Mouse (Mus musculus): Measurements from ENCODE around the gene Simc1. TPM values are rescaled to one million over a fixed set of nuclear protein-coding genes. Genes with fewer than 3 reads are reported as not detected.

Simc1 gene
- polyA plus RNA-seq, 1 experiment from 2014 or later = 23.6 TPM

- no peaks in the 10 kb centered on the region for H3K4me1 ChIP-seq (ENCODE audit: control insufficient read depth, insufficient read depth, low read length)
- no peak; the same call in 1 of the 2 replicates for ATAC-seq (replicated peaks; ENCODE audit: insufficient number of reproducible peaks, low FRiP score, low TSS enrichment, low read depth)
- H3K4me3 ChIP-seq (ENCODE audit: low read depth, low read length) = peak overlapping the region; percentile 66
- H3K4me2 ChIP-seq (ENCODE audit: low read depth, low read length) = peak overlapping the region; percentile 81
- H3K36me3 ChIP-seq (replicated peaks; ENCODE audit: control insufficient read depth, insufficient read depth, low read depth, low read length) = no peaks in the 10 kb centered on the region
- H3K27me3 ChIP-seq (ENCODE audit: control insufficient read depth, insufficient read depth, low read length) = no peaks in the 10 kb centered on the region
- whole genome bisulfite sequencing = under 1% methylated on average over 14 of the region's 14 CpGs
- no peaks in the 10 kb centered on the region for H3K9me3 ChIP-seq (replicated peaks; ENCODE audit: control insufficient read depth, low read length)
- H3K27ac ChIP-seq (replicated peaks; ENCODE audit: low read depth, low read length) = no peak overlapping the region
- no peak overlapping the region for H3K9ac ChIP-seq (replicated peaks; ENCODE audit: low read length)
- DNase-seq (ENCODE audit: low spot score) = no peak
Measured at GRCm38 (mm10) chr13:54503278-54503603, 338 bp upstream of the Simc1 start.

- Histone ChIP-seq H3K4me1 (ENCODE audit: control insufficient read depth, insufficient read depth, low read length) (no peaks in the 10 kb centered on the region), H3K9me3 (replicated peaks; ENCODE audit: control insufficient read depth, low read length) (no peaks in the 10 kb centered on the region), H3K36me3 (replicated peaks; ENCODE audit: control insufficient read depth, insufficient read depth, low read depth, low read length) (no peaks in the 10 kb centered on the region), H3K4me2 (ENCODE audit: low read depth, low read length) (peak overlapping the region; percentile 81), H3K27ac (replicated peaks; ENCODE audit: low read depth, low read length) (no peak overlapping the region), H3K4me3 (ENCODE audit: low read depth, low read length) (peak overlapping the region; percentile 66), H3K27me3 (ENCODE audit: control insufficient read depth, insufficient read depth, low read length) (no peaks in the 10 kb centered on the region), H3K9ac (replicated peaks; ENCODE audit: low read length) (peak overlapping the region; percentile 87)
- ATAC-seq (replicated peaks; ENCODE audit: insufficient number of reproducible peaks, low FRiP score, low TSS enrichment, low read depth) = no peak
- peak; percentile 24 for DNase-seq (ENCODE audit: low spot score)
- WGBS = 31% methylated on average over 7 of the region's 7 CpGs
Measured at GRCm38 (mm10) chr13:54504611-54505260, 1.2 kb downstream of the Simc1 start.

GRCm38 (mm10) chr13:54505920-54506319 is 2.3 kb downstream of the Simc1 start:
- Histone ChIP-seq H3K4me1 (ENCODE audit: control insufficient read depth, insufficient read depth, low read length) (no peaks in the 10 kb centered on the region), H3K4me3 (ENCODE audit: low read depth, low read length) (no peak overlapping the region), H3K9ac (replicated peaks; ENCODE audit: low read length) (no peak overlapping the region), H3K9me3 (replicated peaks; ENCODE audit: control insufficient read depth, low read length) (no peaks in the 10 kb centered on the region), H3K27me3 (ENCODE audit: control insufficient read depth, insufficient read depth, low read length) (no peaks in the 10 kb centered on the region), H3K36me3 (replicated peaks; ENCODE audit: control insufficient read depth, insufficient read depth, low read depth, low read length) (no peaks in the 10 kb centered on the region), H3K27ac (replicated peaks; ENCODE audit: low read depth, low read length) (no peak overlapping the region), H3K4me2 (ENCODE audit: low read depth, low read length) (no peak overlapping the region)
- no peak for ATAC-seq (replicated peaks; ENCODE audit: insufficient number of reproducible peaks, low FRiP score, low TSS enrichment, low read depth)
- DNase-seq (ENCODE audit: low spot score) = no peak
- WGBS = 97% methylated on average over 1 of the region's 1 CpGs

GRCm38 (mm10) chr13:54520221-54520620 is 16.6 kb downstream of the Simc1 start:
- Histone ChIP-seq H3K4me3 (ENCODE audit: low read depth, low read length) (no peak overlapping the region), H3K9ac (replicated peaks; ENCODE audit: low read length) (no peak overlapping the region), H3K36me3 (replicated peaks; ENCODE audit: control insufficient read depth, insufficient read depth, low read depth, low read length) (peaks cover 3% of the 10 kb centered on the region; the same call in 1 of the 2 replicates), H3K27ac (replicated peaks; ENCODE audit: low read depth, low read length) (no peak overlapping the region), H3K27me3 (ENCODE audit: control insufficient read depth, insufficient read depth, low read length) (no peaks in the 10 kb centered on the region), H3K9me3 (replicated peaks; ENCODE audit: control insufficient read depth, low read length) (no peaks in the 10 kb centered on the region), H3K4me1 (ENCODE audit: control insufficient read depth, insufficient read depth, low read length) (no peaks in the 10 kb centered on the region), H3K4me2 (ENCODE audit: low read depth, low read length) (no peak overlapping the region)
- WGBS = 93% methylated on average over 4 of the region's 4 CpGs
- DNase-seq (ENCODE audit: low spot score) = peak; percentile 11
- no peak for ATAC-seq (replicated peaks; ENCODE audit: insufficient number of reproducible peaks, low FRiP score, low TSS enrichment, low read depth)

- Histone ChIP-seq H3K4me2 (ENCODE audit: low read depth, low read length) (no peak overlapping the region), H3K4me3 (ENCODE audit: low read depth, low read length) (no peak overlapping the region), H3K4me1 (ENCODE audit: control insufficient read depth, insufficient read depth, low read length) (no peaks in the 10 kb centered on the region), H3K9me3 (replicated peaks; ENCODE audit: control insufficient read depth, low read length) (no peaks in the 10 kb centered on the region), H3K27me3 (ENCODE audit: control insufficient read depth, insufficient read depth, low read length) (no peaks in the 10 kb centered on the region), H3K27ac (replicated peaks; ENCODE audit: low read depth, low read length) (no peak overlapping the region), H3K9ac (replicated peaks; ENCODE audit: low read length) (no peak overlapping the region), H3K36me3 (replicated peaks; ENCODE audit: control insufficient read depth, insufficient read depth, low read depth, low read length) (peaks cover 9% of the 10 kb centered on the region; the same call in 1 of the 2 replicates)
- no peak for ATAC-seq (replicated peaks; ENCODE audit: insufficient number of reproducible peaks, low FRiP score, low TSS enrichment, low read depth)
- DNase-seq (ENCODE audit: low spot score) = no peak
Measured at GRCm38 (mm10) chr13:54521181-54521580, 17.6 kb downstream of the Simc1 start.

GRCm38 (mm10) chr13:54527140-54527539 is 23.6 kb downstream of the Simc1 start:
- DNase-seq (ENCODE audit: low spot score) = no peak
- Histone ChIP-seq H3K27ac (replicated peaks; ENCODE audit: low read depth, low read length) (no peak overlapping the region), H3K4me1 (ENCODE audit: control insufficient read depth, insufficient read depth, low read length) (no peaks in the 10 kb centered on the region), H3K9me3 (replicated peaks; ENCODE audit: control insufficient read depth, low read length) (no peaks in the 10 kb centered on the region), H3K4me2 (ENCODE audit: low read depth, low read length) (no peak overlapping the region), H3K4me3 (ENCODE audit: low read depth, low read length) (no peak overlapping the region), H3K9ac (replicated peaks; ENCODE audit: low read length) (no peak overlapping the region), H3K36me3 (replicated peaks; ENCODE audit: control insufficient read depth, insufficient read depth, low read depth, low read length) (peaks cover 11% of the 10 kb centered on the region; the same call in 1 of the 2 replicates), H3K27me3 (ENCODE audit: control insufficient read depth, insufficient read depth, low read length) (no peaks in the 10 kb centered on the region)
- WGBS = 88% methylated on average over 6 of the region's 6 CpGs
- ATAC-seq (replicated peaks; ENCODE audit: insufficient number of reproducible peaks, low FRiP score, low TSS enrichment, low read depth) = no peak

- peaks cover 2% of the 10 kb centered on the region; the same call in 1 of the 2 replicates for H3K36me3 ChIP-seq (replicated peaks; ENCODE audit: control insufficient read depth, insufficient read depth, low read depth, low read length)
- ATAC-seq (replicated peaks; ENCODE audit: insufficient number of reproducible peaks, low FRiP score, low TSS enrichment, low read depth) = no peak
- DNase-seq (ENCODE audit: low spot score) = no peak
Measured at GRCm38 (mm10) chr13:54532134-54532533, 28.6 kb downstream of the Simc1 start.

GRCm38 (mm10) chr13:54548036-54548435 is 44.5 kb downstream of the Simc1 start:
- ATAC-seq (replicated peaks; ENCODE audit: insufficient number of reproducible peaks, low FRiP score, low TSS enrichment, low read depth) (no peak), DNase-seq (ENCODE audit: low spot score) (no peak)
- Histone ChIP-seq H3K27ac (replicated peaks; ENCODE audit: low read depth, low read length) (no peak overlapping the region), H3K4me1 (ENCODE audit: control insufficient read depth, insufficient read depth, low read length) (no peaks in the 10 kb centered on the region), H3K36me3 (replicated peaks; ENCODE audit: control insufficient read depth, insufficient read depth, low read depth, low read length) (no peaks in the 10 kb centered on the region; the same call in 1 of the 2 replicates), H3K4me2 (ENCODE audit: low read depth, low read length) (no peak overlapping the region), H3K9me3 (replicated peaks; ENCODE audit: control insufficient read depth, low read length) (no peaks in the 10 kb centered on the region), H3K4me3 (ENCODE audit: low read depth, low read length) (no peak overlapping the region), H3K9ac (replicated peaks; ENCODE audit: low read length) (no peak overlapping the region), H3K27me3 (ENCODE audit: control insufficient read depth, insufficient read depth, low read length) (no peaks in the 10 kb centered on the region)
- WGBS = 89% methylated on average over 7 of the region's 7 CpGs

More at GRCm38 (mm10) chr13:54532134-54532533, 28.6 kb downstream of the Simc1 start:
- H3K4me1 ChIP-seq (ENCODE audit: control insufficient read depth, insufficient read depth, low read length) = no peaks in the 10 kb centered on the region
- no peak overlapping the region for H3K27ac ChIP-seq (replicated peaks; ENCODE audit: low read depth, low read length)
- no peak overlapping the region for H3K4me3 ChIP-seq (ENCODE audit: low read depth, low read length)
- H3K9me3 ChIP-seq (replicated peaks; ENCODE audit: control insufficient read depth, low read length) = no peaks in the 10 kb centered on the region
- H3K4me2 ChIP-seq (ENCODE audit: low read depth, low read length) = no peak overlapping the region
- no peaks in the 10 kb centered on the region for H3K27me3 ChIP-seq (ENCODE audit: control insufficient read depth, insufficient read depth, low read length)
- H3K9ac ChIP-seq (replicated peaks; ENCODE audit: low read length) = no peak overlapping the region

All from embryonic facial prominence, embryonic 11.5 days (tissue).